Mouse (Mus musculus): Measurements from ENCODE around the gene Nxph4. TPM values are rescaled to one million over a fixed set of nuclear protein-coding genes. Genes with fewer than 3 reads are reported as not detected.

Nxph4 gene
- polyA plus RNA-seq, 1 experiment from 2014 or later, result 102 TPM

- Histone ChIP-seq H3K9ac (replicated peaks) (no peak overlapping the region), H3K4me1 (peaks cover 9% of the 10 kb centered on the region), H3K4me3 (replicated peaks) (no peak overlapping the region), H3K36me3 (peaks cover 87% of the 10 kb centered on the region), H3K9me3 (replicated peaks) (no peaks in the 10 kb centered on the region), H3K27me3 (replicated peaks) (no peaks in the 10 kb centered on the region), H3K27ac (replicated peaks) (peak overlapping the region; percentile 48; the same call in 1 of the 2 replicates), H3K4me2 (no peak overlapping the region)
- WGBS, result 61% methylated on average over 13 of the region's 13 CpGs
- ATAC-seq (ENCODE audit: low FRiP score), result no peak; the same call in 1 of the 2 replicates
Observed at GRCm38 (mm10) chr10:127542084-127542483, 7.7 kb upstream of the Nxph4 start.

DNA sequence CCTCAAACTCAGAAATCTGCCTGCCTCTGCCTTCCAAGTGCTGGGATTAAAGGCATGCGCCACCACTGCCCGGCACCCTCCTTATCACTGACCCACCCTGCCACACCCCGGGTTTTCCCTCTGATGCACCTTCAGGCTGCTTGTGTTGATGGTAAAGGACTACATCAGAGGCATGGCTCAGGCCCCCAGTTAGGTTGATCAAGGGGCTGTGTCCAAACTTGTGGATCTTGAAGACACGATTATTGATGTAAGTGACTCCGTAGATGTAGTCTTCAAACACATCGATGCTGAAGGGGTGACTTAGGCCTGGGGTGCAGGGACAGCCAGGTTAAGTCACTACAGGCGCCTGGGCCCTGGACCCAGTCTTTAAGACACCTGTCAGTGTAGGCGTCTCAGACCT, 7.2 kb upstream of the Nxph4 start:
- Histone ChIP-seq H3K9me3 (replicated peaks) (no peaks in the 10 kb centered on the region), H3K4me1 (peaks cover 15% of the 10 kb centered on the region), H3K4me2 (no peak overlapping the region), H3K4me3 (replicated peaks) (no peak overlapping the region), H3K27me3 (replicated peaks) (no peaks in the 10 kb centered on the region), H3K36me3 (peaks cover 81% of the 10 kb centered on the region), H3K9ac (replicated peaks) (no peak overlapping the region), H3K27ac (replicated peaks) (no peak overlapping the region)
- no peak for ATAC-seq (ENCODE audit: low FRiP score)
- 97% methylated on average over 8 of the region's 8 CpGs for WGBS

GRCm38 (mm10) chr10:127537854-127538583, 3.7 kb upstream of the Nxph4 start:
- H3K4me2 ChIP-seq, result no peak overlapping the region
- ATAC-seq (ENCODE audit: low FRiP score), result peak; percentile 15; the same call in 1 of the 2 replicates
- H3K4me3 ChIP-seq (replicated peaks), result no peak overlapping the region
- no peak overlapping the region for H3K9ac ChIP-seq (replicated peaks)
- 24% methylated on average over 7 of the region's 7 CpGs for WGBS
- no peaks in the 10 kb centered on the region for H3K9me3 ChIP-seq (replicated peaks)
- peak overlapping the region; percentile 64; the same call in 1 of the 2 replicates for H3K27ac ChIP-seq (replicated peaks)
- 0 out of 2 replicates have a peak, but pooled peaks cover 2% of the 10 kb centered on the region for H3K27me3 ChIP-seq (replicated peaks)
- H3K4me1 ChIP-seq, result peaks cover 47% of the 10 kb centered on the region
- peaks cover 46% of the 10 kb centered on the region for H3K36me3 ChIP-seq

GRCm38 (mm10) chr10:127536586-127537314, 2.4 kb upstream of the Nxph4 start:
- Histone ChIP-seq H3K36me3 (peaks cover 34% of the 10 kb centered on the region), H3K27me3 (replicated peaks) (0 out of 2 replicates have a peak, but pooled peaks cover 2% of the 10 kb centered on the region), H3K27ac (replicated peaks) (peak overlapping the region; percentile 54; the same call in 1 of the 2 replicates), H3K9me3 (replicated peaks) (no peaks in the 10 kb centered on the region), H3K4me3 (replicated peaks) (no peak overlapping the region), H3K4me2 (peak overlapping the region; percentile 25; the same call in 1 of the 2 replicates), H3K9ac (replicated peaks) (0 out of 2 replicates have a peak overlapping the region, but pooled peaks have one; percentile 5), H3K4me1 (peaks cover 56% of the 10 kb centered on the region)
- WGBS, result 10% methylated on average over 8 of the region's 8 CpGs
- peak; percentile 16; the same call in 1 of the 2 replicates for ATAC-seq (ENCODE audit: low FRiP score)

- Histone ChIP-seq H3K36me3 (peaks cover 17% of the 10 kb centered on the region), H3K4me1 (peaks cover 74% of the 10 kb centered on the region), H3K9me3 (replicated peaks) (no peaks in the 10 kb centered on the region), H3K4me2 (peak overlapping the region; percentile 94), H3K4me3 (replicated peaks) (peak overlapping the region; percentile 60), H3K27ac (replicated peaks) (peak overlapping the region; percentile 60), H3K27me3 (replicated peaks) (0 out of 2 replicates have a peak, but pooled peaks cover 2% of the 10 kb centered on the region), H3K9ac (replicated peaks) (peak overlapping the region; percentile 66)
- under 1% methylated on average over 30 of the region's 30 CpGs for WGBS
- ATAC-seq (ENCODE audit: low FRiP score), result peak; percentile 1; the same call in 1 of the 2 replicates
Observed at GRCm38 (mm10) chr10:127534929-127535384, 598 bp upstream of the Nxph4 start.

DNA sequence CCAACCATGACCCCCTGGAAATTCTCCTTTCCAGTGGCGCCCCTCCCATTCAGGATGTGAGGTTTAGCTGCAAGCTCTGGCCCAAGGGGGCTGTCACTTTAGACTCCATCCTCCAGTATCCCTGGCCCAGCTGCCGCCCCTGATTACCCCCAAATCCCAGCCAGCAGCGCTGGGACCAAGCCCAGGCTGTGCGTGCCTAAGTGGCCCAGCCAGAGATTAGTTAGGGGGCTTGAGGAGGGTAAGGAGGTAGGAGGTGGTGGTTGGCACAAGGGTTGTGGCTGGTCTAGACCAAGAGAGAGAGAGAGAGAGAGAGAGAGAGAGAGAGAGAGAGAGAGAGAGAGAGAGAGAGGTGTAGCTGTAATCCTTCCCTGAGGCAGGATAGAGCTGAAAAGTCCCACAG, 2.8 kb downstream of the Nxph4 start:
- ATAC-seq (ENCODE audit: low FRiP score), result no peak
- Histone ChIP-seq H3K36me3 (no peaks in the 10 kb centered on the region), H3K9ac (replicated peaks) (0 out of 2 replicates have a peak overlapping the region, but pooled peaks have one; percentile 34), H3K4me1 (peaks cover 97% of the 10 kb centered on the region), H3K27ac (replicated peaks) (peak overlapping the region; percentile 70), H3K4me2 (peak overlapping the region; percentile 94), H3K9me3 (replicated peaks) (no peaks in the 10 kb centered on the region), H3K4me3 (replicated peaks) (peak overlapping the region; percentile 60), H3K27me3 (replicated peaks) (peaks cover 2% of the 10 kb centered on the region; the same call in 1 of the 2 replicates)
- 7% methylated on average over 4 of the region's 4 CpGs for WGBS

GRCm38 (mm10) chr10:127530945-127531344, 3.4 kb downstream of the Nxph4 start:
- Histone ChIP-seq H3K27me3 (replicated peaks) (peaks cover 2% of the 10 kb centered on the region; the same call in 1 of the 2 replicates), H3K36me3 (no peaks in the 10 kb centered on the region), H3K27ac (replicated peaks) (peak overlapping the region; percentile 70), H3K4me1 (peaks cover 97% of the 10 kb centered on the region), H3K4me2 (peak overlapping the region; percentile 94), H3K4me3 (replicated peaks) (peak overlapping the region; percentile 60), H3K9me3 (replicated peaks) (no peaks in the 10 kb centered on the region), H3K9ac (replicated peaks) (peak overlapping the region; percentile 34; the same call in 1 of the 2 replicates)
- no peak for ATAC-seq (ENCODE audit: low FRiP score)
- WGBS, result 0% methylated on average over 17 of the region's 25 CpGs

DNA sequence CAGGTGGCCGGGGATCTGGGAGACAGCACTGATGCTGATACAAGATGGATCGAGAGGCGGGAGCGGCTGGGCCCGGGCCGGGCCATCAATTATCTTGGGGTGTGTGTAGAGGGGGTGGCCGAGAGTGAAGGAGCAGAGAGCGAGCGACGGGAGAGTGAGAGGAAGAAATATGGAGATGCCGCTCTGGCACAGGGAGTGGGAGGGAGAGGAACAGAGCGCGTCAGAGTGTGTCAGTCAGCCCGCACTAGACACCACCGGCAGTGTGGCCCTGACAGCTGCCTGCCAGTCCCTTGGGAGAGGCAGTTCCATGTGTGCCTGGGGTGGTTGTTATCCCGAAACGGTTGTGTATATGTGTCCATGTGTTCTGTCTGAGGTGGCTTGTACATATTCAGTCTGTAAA, 6.9 kb downstream of the Nxph4 start:
- ATAC-seq (ENCODE audit: low FRiP score), result peak; percentile 3; the same call in 1 of the 2 replicates
- H3K9ac ChIP-seq (replicated peaks), result peak overlapping the region; percentile 31
- H3K36me3 ChIP-seq, result no peaks in the 10 kb centered on the region
- H3K4me1 ChIP-seq, result peaks cover 83% of the 10 kb centered on the region
- WGBS, result 2% methylated on average over 17 of the region's 17 CpGs
- no peaks in the 10 kb centered on the region for H3K9me3 ChIP-seq (replicated peaks)
- H3K27me3 ChIP-seq (replicated peaks), result peaks cover 5% of the 10 kb centered on the region; the same call in 1 of the 2 replicates
- peak overlapping the region; percentile 7; the same call in 1 of the 2 replicates for H3K4me3 ChIP-seq (replicated peaks)
- H3K4me2 ChIP-seq, result peak overlapping the region; percentile 94
- H3K27ac ChIP-seq (replicated peaks), result peak overlapping the region; percentile 70

DNA sequence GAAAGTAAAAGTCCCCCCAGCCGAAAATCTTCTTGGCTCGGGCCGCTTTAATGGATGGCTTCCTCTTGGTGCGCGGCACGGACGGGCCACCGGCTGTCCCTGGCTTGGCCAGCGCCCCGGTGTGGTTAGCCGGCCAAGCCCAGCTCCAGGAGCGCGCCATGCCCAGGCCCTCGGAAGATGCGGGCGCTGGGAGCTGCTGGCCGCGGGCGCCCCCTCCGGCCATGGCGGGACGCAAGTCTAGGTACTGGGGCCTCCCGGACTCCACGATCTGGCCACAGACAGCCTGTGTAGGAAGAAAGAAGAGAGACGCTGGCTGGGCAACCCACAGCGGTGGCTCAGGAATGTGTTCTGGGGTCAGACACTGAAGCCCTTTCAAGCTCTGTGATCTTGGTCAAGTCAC, 7.7 kb downstream of the Nxph4 start:
- H3K36me3 ChIP-seq, result no peaks in the 10 kb centered on the region
- H3K9ac ChIP-seq (replicated peaks), result 0 out of 2 replicates have a peak overlapping the region, but pooled peaks have one; percentile 18
- H3K9me3 ChIP-seq (replicated peaks), result no peaks in the 10 kb centered on the region
- 2% methylated on average over 26 of the region's 26 CpGs for WGBS
- H3K4me3 ChIP-seq (replicated peaks), result peak overlapping the region; percentile 17; the same call in 1 of the 2 replicates
- H3K27ac ChIP-seq (replicated peaks), result peak overlapping the region; percentile 70; the same call in 1 of the 2 replicates
- peaks cover 5% of the 10 kb centered on the region; the same call in 1 of the 2 replicates for H3K27me3 ChIP-seq (replicated peaks)
- H3K4me1 ChIP-seq, result peaks cover 80% of the 10 kb centered on the region
- no peak for ATAC-seq (ENCODE audit: low FRiP score)
- H3K4me2 ChIP-seq, result peak overlapping the region; percentile 94

DNA sequence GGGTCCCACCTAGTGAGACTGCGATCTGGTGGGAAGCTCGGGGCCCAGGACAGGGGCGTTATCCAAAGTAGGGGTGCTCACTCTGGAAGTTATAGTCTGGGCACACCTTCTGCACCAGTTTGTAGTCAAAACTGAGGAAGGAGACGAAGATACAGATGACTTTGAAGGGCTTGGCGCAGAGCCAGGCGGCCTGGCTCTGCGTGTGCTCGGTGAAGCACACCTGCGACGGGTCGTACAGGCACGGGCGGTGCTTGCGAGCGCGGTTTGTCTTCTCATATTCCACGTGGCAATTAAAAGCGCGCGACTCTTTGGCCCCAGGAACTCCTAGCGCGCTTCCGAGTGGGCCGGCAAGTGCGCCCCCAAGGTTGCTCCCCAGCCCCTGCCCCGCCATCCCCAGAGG, 8.3 kb downstream of the Nxph4 start:
- no peak for ATAC-seq (ENCODE audit: low FRiP score)
- no peak overlapping the region; the same call in 1 of the 2 replicates for H3K27ac ChIP-seq (replicated peaks)
- no peaks in the 10 kb centered on the region for H3K36me3 ChIP-seq
- peaks cover 5% of the 10 kb centered on the region; the same call in 1 of the 2 replicates for H3K27me3 ChIP-seq (replicated peaks)
- peaks cover 80% of the 10 kb centered on the region for H3K4me1 ChIP-seq
- peak overlapping the region; percentile 17; the same call in 1 of the 2 replicates for H3K4me3 ChIP-seq (replicated peaks)
- 3% methylated on average over 26 of the region's 26 CpGs for WGBS
- no peaks in the 10 kb centered on the region for H3K9me3 ChIP-seq (replicated peaks)
- 0 out of 2 replicates have a peak overlapping the region, but pooled peaks have one; percentile 18 for H3K9ac ChIP-seq (replicated peaks)
- peak overlapping the region; percentile 94 for H3K4me2 ChIP-seq

DNA sequence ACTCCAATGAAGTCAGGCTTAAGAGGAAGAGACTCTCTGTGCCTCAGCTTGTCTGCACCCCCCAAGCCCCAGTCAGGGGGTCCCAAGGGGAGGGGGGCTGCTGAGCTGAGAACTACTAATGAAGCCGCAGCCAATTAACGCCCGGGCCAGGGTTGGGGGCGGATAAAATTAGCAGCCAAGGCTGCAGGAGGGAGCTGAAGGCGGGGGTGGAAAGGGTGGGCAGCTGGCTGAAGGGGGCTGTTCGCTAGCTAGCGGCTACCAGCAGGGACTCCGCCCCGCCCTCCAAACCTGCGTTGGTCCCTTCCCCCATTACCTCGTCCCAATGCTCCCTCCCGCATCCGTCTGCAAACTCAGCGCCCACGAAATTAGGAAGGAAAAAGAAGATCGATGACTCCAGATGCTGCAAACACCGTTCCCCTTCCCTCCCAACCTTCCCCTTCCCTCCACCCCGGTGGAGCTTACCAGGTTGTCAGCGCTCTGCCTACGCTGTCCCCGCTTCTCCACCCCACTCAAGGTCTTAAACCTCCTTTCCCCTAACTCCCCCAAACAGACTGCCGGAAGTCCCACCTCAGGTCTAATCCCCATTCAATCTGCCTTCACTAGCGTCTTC, 9.6 kb downstream of the Nxph4 start:
- 2% methylated on average over 23 of the region's 23 CpGs for WGBS
- H3K9ac ChIP-seq (replicated peaks), result no peak overlapping the region
- no peaks in the 10 kb centered on the region for H3K9me3 ChIP-seq (replicated peaks)
- peak overlapping the region; percentile 9; the same call in 1 of the 2 replicates for H3K27ac ChIP-seq (replicated peaks)
- peaks cover 76% of the 10 kb centered on the region for H3K4me1 ChIP-seq
- no peak overlapping the region for H3K4me3 ChIP-seq (replicated peaks)
- ATAC-seq (ENCODE audit: low FRiP score), result no peak
- peak overlapping the region; percentile 21 for H3K4me2 ChIP-seq
- peaks cover 3% of the 10 kb centered on the region; the same call in 1 of the 2 replicates for H3K36me3 ChIP-seq
- H3K27me3 ChIP-seq (replicated peaks), result peaks cover 5% of the 10 kb centered on the region; the same call in 1 of the 2 replicates

All from neural tube, embryonic 15.5 days (tissue).